Mouse (Mus musculus): Measurements from ENCODE around the gene 1110051M20Rik. TPM values are rescaled to one million over a fixed set of nuclear protein-coding genes. Genes with fewer than 3 reads are reported as not detected.
A peak's percentile ranks its signal among the peaks of the same experiment; 100 is the strongest.
"Not testable (repeated sequence)": the region's sequence is repeated elsewhere in the genome, so short reads cannot be mapped to it uniquely, and the experiment has no call there.

Gene 1110051M20Rik
- total RNA-seq (2021) (10 to 100 TPM; 14.7 to 19.2 TPM), polyA plus RNA-seq (2012; rRNA removed) (14.9 and 16.0 TPM in 2 replicates)
- long read RNA-seq, transcript 1110051M20Rik-203 (9 exons, 1,977 nt), result major isoform, 13 of 17 reads
- long read RNA-seq, partial matches to known transcripts, result 3 of 17 reads
- long read RNA-seq, other reads (novel, unspliced or antisense), result 1 of 17 reads

DNA sequence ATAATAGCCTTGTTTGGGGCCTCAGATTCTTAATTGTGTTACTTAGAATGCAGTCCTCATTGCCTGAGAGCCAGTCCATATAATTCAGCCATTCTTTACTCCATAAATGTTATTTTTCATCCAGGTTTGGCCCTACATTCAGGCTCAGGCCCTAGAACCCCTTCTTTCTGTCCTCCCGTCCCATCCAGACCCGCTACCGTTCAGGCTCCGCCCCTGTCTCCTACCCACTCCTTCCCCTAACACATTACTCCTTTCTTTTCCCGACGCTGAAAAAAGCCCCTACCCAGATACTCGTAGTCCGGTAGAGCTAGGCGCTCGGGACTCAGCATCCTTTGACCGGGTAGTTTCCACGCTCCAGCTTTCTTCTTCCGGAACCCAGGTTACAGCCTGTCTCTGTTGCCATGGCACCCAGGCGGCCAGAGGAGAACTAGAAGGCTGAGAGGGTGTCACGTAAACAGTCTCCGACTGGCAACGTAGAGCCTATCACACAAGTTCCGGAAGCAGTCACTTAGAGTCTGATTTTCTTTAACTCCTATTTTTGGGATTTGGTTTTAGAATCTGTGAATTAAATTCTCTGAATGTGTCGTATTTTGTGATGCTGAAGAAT is at the start of gene 1110051M20Rik:
Gene 1110051M20Rik (minus strand): TSS at position 419 of the 607 bp plus-strand sequence.
- DNase-seq, result peak; percentile 86

DNA sequence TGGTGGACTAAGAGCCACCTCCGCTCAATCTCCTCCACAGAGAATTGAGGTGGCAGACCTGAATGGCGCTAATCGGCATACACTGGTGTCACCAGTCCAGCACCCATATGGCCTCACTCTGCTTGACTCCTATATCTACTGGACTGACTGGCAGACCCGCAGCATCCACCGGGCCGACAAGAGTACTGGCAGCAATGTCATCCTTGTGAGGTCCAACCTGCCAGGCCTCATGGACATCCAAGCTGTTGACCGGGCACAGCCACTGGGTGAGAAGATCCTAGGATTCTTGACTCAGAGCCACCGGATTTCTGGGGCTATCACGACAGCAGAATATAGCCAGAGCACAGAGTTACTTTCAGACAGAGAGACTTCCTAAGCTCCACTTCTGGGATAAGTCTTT is 49.5 kb upstream of the 1110051M20Rik start:
- no peak for DNase-seq

DNA sequence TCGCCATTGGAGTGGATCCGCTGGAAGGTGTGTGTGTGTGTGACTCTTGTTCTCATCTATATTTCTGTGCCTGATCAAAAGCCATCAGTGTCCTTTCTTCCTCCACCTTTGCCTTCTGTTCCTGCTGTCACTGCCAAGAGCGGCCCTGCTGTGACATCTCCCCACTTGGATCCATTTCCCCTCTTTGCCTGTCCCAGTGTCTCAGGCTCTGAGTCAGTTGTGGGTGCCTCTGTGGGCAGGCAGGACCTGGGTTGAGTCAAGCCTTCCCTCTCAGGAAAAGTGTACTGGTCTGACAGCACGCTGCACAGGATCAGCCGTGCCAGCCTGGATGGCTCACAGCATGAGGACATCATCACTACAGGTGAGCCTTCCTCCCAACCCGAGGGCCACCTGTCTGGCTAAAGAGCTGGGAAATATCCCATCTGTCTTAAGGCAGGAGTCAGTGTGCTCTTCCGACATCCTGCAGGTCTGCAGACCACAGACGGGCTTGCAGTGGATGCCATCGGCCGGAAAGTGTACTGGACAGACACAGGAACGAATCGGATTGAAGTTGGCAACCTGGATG is 47.6 kb upstream of the 1110051M20Rik start:
- no peak for DNase-seq

DNA sequence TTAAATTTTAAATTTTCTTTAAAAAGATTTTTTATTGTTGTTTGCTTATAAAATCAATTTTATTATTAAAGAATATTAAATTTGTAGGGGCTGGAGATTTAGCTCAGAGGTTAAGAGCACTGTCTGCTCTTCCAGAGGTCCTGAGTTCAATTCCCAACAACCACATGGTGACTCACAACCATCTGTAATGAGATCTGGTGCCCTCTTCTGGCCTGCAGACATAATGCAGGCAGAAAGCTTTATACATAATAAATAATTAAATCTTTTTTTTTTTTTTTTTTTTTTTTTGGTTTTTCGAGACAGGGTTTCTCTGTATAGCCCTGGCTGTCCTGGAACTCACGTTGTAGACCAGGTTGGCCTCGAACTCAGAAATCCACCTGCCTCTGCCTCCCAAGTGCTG is 42.8 kb upstream of the 1110051M20Rik start:
- not testable (repeated sequence) for DNase-seq

DNA sequence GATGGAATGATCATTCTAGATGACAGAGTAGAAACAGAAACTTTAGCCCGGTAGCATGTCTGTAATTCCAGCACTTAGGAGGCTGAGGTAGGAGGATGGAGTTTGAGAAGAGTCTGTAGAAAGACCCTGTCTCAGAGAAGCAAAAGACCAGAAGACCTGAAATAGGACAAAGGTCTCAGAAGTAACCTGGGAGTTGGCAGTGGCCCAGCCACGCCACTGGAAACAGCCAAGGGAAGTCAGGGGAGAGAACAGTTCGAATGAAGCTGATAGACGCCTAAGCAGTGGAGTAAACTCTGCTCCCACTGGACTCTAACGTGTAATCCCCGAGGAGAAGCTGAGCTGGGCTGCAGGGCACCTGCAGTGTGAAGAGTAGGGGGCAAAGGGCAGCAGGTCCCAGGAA is 40.8 kb upstream of the 1110051M20Rik start:
- DNase-seq, result no peak

DNA sequence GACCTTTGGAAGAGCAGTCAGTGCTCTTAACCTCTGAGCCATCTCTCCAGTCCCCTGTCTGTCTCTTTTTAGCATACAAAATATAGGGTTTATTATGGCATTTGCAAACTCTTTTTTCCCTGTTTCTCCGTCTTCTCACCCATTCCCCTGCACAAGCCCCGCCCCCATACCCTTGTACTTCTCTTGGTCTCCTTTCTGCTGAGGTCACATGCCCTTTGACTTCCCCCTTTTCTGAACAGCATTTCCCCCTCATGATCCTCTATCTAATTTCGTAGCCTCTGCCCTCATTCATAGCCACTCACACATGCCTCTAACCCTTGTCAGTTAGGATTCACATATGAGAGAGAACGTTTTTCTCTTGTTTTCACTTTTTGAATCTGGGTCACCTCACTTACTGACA is 40.2 kb upstream of the 1110051M20Rik start:
- no peak for DNase-seq

DNA sequence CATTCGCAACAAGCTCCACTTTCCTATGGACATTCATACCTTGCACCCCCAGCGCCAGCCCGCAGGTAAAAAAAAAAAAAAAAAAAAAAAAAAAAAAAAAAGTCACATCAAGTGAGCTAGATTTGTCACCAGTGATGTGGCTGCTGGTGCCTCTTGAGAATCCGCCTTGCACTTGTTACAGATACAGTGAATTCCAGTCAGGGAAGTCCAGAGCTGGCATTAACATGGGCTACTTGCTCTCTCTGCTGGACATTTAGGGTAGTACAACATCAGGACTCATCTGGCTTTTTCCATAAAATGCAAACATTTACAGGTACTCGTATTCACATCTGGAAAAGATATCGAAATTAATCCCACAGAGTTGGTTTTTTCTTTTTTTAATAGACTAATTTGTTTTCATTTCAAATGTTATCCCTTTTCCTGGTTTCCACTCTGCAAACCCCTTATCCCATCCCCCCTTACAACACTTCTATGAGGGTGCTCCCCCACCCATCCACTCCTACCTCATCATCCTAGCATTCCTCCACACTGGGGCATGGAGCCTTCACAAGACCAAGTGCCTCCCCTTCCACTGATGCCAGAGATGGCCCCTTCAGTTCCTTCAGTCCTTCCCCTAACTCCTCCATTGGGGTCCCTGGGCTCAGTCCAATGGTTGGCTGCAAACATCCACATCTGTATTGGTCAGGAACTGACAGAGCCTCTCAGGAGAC is 36.5 kb upstream of the 1110051M20Rik start:
- DNase-seq, result peak; percentile 42

DNA sequence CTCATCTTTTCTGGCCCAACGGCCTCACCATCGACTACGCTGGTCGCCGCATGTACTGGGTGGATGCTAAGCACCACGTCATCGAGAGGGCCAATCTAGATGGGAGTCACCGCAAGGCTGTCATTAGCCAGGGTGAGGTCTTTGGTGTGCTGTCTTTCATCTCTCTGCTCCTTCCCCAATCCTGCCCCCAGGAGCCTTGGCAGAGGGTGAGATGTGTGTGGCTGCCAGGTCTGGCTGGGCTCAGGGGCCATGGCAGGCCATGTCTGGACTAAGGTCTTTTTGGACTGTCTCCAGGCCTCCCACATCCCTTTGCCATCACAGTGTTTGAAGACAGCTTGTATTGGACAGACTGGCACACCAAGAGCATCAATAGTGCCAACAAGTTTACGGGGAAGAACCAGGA is 35.9 kb upstream of the 1110051M20Rik start:
- DNase-seq, result no peak

DNA sequence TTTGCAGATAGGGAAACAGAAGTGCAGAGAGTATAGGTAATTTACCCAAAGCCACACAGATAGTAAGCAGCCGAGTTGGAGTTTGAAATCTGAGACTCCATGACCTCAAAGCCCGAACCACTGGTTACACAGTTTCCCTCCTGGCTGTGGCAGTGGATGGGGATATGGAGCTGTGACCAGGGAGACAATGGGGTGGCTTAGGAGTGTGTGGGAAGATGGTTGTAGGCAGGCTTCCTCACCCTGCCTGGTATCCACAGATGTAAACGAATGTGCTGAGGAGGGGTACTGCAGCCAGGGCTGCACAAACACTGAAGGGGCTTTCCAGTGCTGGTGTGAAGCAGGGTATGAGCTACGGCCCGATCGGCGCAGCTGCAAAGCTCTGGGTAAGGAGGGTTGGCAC is 32.3 kb upstream of the 1110051M20Rik start:
- DNase-seq, result no peak

DNA sequence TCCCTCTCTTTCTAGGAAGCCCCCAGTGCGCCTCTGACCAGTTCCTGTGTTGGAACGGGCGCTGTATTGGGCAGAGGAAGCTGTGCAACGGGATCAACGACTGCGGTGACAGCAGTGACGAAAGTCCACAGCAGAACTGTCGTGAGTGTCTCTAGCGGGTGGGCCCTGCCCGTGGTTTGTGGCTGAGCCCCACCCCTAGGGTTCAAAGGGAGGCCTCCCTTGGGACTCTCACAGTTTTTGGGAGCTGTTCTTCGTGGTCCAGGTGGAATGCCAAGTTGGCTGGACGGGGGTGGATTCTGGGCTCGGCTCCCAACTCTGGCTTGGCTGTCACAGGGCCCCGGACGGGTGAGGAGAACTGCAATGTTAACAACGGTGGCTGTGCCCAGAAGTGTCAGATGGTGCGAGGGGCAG is 31.8 kb upstream of the 1110051M20Rik start:
- DNase-seq, result peak; percentile 59

DNA sequence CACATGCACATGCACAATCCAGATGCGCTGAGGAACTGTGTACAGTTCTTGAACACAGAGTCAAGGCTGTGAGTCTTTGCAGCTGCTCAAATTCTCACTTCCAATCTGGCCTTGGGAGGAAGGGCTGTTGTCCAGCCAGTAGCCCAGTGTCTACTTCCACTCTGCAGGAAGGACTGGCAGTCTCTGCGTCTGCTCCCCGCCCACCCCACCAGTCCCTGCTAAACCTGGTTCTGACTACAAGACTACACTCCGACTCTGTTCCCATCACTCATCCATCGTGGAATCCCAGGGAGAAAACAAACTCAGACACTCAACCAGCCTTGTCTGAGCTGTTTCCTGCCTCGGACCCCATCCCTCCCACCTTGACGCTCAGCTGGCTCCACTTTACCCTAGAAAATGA is 31.3 kb upstream of the 1110051M20Rik start:
- DNase-seq, result no peak

DNA sequence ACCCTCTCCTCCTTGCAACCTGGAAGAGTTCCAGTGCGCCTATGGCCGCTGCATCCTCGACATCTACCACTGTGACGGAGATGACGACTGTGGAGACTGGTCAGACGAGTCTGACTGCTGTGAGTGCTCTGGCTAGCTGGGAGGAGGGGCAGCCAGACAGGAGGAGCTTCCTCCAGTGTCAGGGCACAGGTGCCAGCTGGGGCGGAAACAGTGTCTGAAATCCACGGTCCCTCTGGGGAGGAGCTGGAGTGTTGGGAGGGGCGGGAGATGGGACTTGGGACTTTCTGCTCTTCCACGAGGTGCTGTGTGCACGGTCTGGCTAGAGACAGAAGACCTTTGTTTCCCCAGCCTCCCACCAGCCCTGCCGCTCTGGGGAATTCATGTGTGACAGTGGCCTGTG is 29.9 kb upstream of the 1110051M20Rik start:
- no peak for DNase-seq

DNA sequence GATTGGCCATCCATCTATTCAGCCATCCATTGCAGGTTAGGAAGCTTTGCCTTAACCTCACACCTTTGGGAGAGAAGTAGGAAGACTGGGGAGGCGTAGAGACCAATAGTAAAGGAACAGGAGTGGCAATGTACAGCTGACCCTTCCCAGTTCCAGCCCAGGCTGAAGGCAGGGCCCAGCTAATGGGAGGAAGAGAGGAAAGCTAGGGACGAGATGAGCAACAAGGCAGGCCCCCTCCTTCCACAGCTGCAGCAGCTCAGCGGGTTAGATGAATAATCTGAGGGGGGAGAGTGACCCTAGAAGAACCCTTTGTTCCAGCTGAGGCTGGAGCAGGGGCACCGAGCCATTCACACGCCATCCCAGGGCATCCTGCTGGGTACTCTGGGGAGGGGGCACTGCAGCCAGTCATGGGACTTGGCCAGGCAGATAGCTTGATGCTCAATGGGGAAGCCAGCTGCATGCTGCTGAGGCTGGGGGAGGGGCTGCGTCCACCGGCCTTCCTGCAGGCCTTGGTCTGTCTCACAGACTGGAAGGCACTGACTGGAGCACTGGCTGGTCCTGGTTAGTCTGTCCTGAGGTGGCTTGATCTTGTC is 25.6 kb upstream of the 1110051M20Rik start:
- no peak for DNase-seq

DNA sequence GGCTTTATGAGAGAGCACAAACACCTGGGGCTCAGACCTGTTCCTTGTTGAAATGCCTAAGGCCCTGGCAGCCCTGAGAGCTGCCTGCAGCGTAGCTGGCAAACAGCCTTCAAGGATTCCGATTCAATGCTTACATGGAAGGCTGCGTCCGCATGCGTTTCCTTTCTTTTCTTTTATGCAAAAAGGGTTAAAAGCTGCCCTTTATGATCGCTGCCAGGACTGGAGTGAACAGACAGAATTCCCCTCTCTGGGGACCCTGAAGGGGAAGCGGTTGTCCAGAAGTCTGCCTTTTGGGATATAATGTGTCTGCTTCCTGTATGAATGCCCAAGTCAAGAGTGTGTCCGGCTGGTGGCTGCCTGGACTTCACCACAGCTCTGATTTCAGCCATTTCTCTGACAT is 23.1 kb upstream of the 1110051M20Rik start:
- no peak for DNase-seq

DNA sequence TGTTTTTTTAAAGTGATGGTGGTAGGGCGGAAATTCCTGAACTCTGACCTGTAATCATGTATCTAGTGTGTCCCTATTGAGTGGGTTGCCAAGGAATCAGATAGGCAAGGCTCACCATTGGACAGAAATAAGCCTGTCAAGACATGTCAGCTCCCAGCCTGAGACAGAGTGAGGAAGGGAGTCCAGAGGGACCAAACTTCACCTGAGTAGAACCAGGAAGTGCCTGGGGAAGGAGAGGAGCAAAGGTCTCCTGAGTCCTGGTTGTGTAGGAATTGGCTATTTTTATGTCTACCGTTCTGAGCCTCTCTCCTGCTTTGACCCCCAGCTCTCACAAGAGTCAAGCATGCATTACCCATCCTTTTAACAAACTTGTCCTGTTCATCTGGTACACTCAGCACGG is 21.4 kb upstream of the 1110051M20Rik start:
- DNase-seq, result no peak

DNA sequence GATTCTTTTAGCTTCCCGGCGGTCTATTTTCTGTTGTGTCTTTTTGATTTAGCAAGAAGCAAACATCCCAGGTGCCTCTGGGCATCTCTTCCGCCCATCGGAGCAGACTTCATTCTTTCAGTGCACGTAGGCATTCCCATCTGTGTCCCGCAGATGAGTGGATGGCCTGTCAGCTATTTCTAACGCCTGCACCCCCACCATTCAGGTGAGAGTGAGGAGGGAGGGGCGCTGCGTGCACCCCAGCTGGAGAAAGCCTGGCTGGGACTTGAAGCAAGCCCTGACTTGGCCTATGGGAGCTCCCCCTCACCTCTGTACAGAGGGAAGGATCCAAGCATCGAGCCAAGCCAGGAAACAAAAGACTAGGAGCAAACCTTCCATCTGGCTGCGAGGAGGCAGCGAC is 18.2 kb upstream of the 1110051M20Rik start:
- no peak for DNase-seq

DNA sequence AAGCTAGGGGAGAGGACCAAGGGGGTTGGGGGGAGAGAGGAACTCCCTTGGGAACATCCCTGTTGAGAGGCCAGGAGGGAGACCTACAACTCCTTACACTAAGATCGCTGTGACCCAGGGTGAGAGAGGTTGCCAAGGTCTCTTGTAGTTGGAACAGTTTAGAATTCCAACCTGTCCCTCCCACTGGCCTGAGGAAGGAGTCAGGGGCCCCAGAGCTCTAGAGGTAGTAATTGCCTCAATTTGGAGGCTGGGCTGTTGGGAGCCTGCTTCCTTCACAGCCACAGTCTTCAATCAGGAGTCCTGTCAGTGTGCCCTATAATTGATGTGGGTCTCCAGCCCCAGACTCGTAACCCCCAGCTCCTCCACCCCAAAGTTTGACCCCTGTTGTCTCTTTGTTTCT is 17.7 kb upstream of the 1110051M20Rik start:
- no peak for DNase-seq

DNA sequence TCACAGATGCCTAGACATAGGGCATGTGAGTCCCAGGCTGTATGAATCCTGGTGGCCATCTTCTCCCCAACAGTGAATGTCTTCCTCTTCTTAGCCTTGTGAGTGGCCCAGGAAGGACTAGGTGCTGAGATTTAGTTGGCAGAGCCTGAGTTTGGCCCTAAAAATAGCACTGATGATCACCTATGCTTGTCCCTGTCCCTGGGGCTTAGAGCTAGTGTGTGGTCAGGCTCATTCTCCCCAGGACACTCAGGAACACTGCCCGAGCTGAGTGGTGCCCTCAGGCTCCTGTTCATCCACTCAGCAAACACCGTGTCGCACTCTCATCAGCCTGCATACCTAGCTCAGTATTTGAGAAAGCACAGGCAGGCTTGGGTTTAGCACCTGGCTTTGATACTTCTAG is 16.8 kb upstream of the 1110051M20Rik start:
- DNase-seq, result no peak

DNA sequence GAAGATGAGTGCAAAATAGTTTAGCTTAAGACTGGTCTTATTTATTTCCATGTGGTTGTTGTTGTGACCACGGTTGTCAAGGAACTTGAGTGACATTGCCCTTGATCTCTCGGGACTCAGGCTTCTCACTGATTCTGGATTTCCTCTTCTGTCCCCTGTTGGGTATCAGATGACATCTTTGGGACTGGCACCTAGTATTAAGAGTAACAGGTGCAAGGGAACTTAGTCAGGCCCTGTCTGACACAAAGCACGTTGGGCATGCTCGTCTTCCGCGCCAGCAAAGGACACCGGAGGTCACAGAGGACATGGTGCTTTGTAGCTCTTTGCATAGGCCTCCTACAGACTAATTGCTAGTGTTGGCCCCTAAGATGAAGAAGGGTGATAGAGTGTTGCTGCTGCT is 16.3 kb upstream of the 1110051M20Rik start:
- DNase-seq, result no peak

DNA sequence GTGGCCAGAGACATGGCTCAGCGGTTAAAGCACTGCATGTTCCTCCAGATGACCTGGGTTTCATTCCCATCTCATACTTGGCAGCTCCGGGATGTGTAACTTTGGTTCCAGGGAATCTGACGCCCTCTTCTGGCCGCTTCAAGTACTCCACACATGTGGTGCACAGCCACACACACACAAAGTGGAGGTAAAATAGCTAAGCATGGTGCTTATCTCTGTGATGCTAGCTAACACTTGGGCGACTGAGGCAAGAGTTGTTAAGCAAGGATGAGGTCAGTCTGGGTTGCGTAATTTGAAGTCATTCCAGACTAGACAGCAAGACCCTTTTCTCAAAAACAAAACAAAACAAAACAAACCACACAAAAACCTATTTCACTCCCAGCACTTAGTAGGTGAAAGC is 15.6 kb upstream of the 1110051M20Rik start:
- no peak for DNase-seq

DNA sequence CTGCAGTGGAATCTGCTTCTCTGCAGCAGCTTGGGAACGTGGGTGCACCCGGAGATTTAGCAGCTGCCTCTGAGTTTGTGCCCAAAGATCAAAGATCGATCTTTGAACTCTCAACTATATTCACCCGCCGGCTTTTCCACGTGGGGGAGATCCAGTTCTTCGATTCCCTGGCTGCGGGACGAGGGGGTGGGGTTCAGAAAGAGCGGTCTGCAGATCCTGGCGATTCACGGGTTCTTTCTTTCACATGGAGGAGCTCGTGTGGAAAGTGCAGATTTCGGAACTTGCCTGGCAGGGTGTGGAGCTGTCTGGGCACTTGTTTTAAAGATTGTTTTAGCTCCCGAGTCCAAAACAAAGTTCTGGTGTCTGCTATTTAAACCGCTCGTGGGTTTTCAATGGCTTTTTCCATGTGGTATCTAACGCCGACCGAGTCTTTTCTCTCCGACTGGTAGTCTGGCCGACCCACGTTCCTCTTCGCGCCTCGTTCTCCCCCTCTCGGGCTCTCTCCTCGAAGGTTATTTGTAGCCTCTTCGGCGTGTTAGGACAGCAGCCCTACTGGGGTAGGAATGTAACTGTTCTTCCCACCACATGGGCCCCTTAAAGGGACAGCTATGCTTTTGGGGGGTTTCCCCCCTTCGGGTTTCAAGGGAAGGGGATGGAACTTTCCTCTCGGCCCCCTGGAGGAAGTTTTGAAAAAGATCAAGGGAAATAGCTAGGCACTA is 14.3 kb upstream of the 1110051M20Rik start:
- DNase-seq, result peak; percentile 60

DNA sequence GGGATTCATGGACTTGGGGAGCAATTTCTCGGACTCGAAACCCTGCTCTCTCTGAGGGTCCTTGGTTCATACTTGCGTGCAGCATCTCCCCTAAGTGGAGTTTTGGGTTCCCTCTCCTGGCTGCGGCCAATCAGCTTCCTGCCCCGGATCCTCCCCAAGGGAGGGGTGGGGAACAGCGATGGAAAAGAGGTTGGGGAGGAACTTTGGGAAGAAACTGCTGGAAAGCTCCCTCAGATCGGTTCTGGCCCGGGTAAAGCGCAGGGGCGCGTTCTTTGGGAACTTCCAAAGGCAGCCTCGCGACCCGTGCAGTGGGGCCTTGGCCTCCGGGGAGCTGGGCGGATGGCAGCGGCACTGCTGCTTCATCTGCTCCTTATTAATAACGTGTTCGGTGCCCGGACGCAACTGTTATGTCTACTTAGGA is 13.8 kb upstream of the 1110051M20Rik start:
- peak; percentile 73 for DNase-seq

All from adrenal gland, adult 2 months (tissue).